Mouse (Mus musculus) left cerebral cortex, postnatal 10 days (tissue): ENCODE measurements around the gene Fes. TPM values are rescaled to one million over a fixed set of nuclear protein-coding genes. Genes with fewer than 3 reads are reported as not detected.

Experiments used
- DNase-seq, 2 experiments: peaks; one replicate each; pipeline ENCODE4 v3.0.0; 2021 to 2022; ENCODE audit warnings: low spot score in 2 of 2, mixed read lengths in 1 of 2; ENCODE audit errors: extremely low spot score in 1 of 2
- intact Hi-C: fragments of 180-260 bp; cut with DNase I; formaldehyde crosslinking; loops from one replicate; pipeline ENCODE4 v1.15.1; 2025
- total RNA-seq, 2 experiments: library from RNA; stranded (reverse); gene quantifications; 2 replicates each; pipeline ENCODE4 v1.2.3; 2021

Gene Fes
- total RNA-seq, 2 experiments from 2014 or later = 4.7 to 5.3 TPM

GRCm38 (mm10) chr7:80331433-80331832 lies 56.3 kb downstream of the Fes start:
- no peak for DNase-seq
- intact Hi-C loops = no loop called here

- intact Hi-C loops = no loop called here
- DNase-seq = no peak
Measured at GRCm38 (mm10) chr7:80330278-80330677, 57.5 kb downstream of the Fes start.

Other genes with a start within 250 kb of the Fes start
- 10 to 100 TPM; 23.5 to 23.7 TPM for gene Sema4b, start 201.1 kb downstream of the Fes start, total RNA-seq
- gene Cib1, start 155.1 kb downstream of the Fes start, total RNA-seq = 10 to 100 TPM; 19.4 to 21.2 TPM
- 1 to 10 TPM; 6.0 to 7.0 TPM for gene Gdpgp1, start 155.1 kb downstream of the Fes start, total RNA-seq
- gene Ttll13, start 141.6 kb downstream of the Fes start, total RNA-seq = 1 to 10 TPM; 1.3 to 2.2 TPM
- 10 to 100 TPM; 43.9 to 46.8 TPM for gene Ngrn, start 126.7 kb downstream of the Fes start, total RNA-seq
- 10 to 100 TPM; 22.9 to 26.3 TPM for gene Vps33b, start 118.3 kb downstream of the Fes start, total RNA-seq
- 1 to 10 TPM; 5.1 to 8.8 TPM for gene Prc1, start 93.5 kb downstream of the Fes start, total RNA-seq
- 10 to 100 TPM; 15.7 to 20.8 TPM for gene Rccd1, start 63.5 kb downstream of the Fes start, total RNA-seq
- 10 to 100 TPM; 52.5 to 54.1 TPM for gene Unc45a, start 46.9 kb downstream of the Fes start, total RNA-seq
- gene Hddc3, start 44.8 kb downstream of the Fes start, total RNA-seq = 10 to 100 TPM; 38.3 to 45.8 TPM
- gene Man2a2, start 16.6 kb downstream of the Fes start, total RNA-seq = 100 to 1,000 TPM; 106 to 108 TPM
- gene Furin, start 17.5 kb upstream of the Fes start, total RNA-seq = 10 to 100 TPM; 44.8 TPM
- 1 to 10 TPM; 6.5 to 7.6 TPM for gene Blm, start 147.2 kb upstream of the Fes start, total RNA-seq